Mouse (Mus musculus) neural tube, embryonic 10.5 days (tissue): ENCODE data around the gene Coro1a.

Experiments used
- DNase-seq: peaks from one replicate; pipeline ENCODE4 v3.0.0-alpha.2; 2017; ENCODE audit warnings: low spot score; ENCODE audit errors: extremely low spot score

Coro1a gene

GRCm38 (mm10) chr7:126708175-126708952, 777 bp upstream of the Coro1a start:
- DNase-seq = no peak

- peak; percentile 73 for DNase-seq
Measured at GRCm38 (mm10) chr7:126704121-126704980, 3.2 kb downstream of the Coro1a start.

GRCm38 (mm10) chr7:126703757-126704077, 3.9 kb downstream of the Coro1a start:
- DNase-seq = no peak

DNA sequence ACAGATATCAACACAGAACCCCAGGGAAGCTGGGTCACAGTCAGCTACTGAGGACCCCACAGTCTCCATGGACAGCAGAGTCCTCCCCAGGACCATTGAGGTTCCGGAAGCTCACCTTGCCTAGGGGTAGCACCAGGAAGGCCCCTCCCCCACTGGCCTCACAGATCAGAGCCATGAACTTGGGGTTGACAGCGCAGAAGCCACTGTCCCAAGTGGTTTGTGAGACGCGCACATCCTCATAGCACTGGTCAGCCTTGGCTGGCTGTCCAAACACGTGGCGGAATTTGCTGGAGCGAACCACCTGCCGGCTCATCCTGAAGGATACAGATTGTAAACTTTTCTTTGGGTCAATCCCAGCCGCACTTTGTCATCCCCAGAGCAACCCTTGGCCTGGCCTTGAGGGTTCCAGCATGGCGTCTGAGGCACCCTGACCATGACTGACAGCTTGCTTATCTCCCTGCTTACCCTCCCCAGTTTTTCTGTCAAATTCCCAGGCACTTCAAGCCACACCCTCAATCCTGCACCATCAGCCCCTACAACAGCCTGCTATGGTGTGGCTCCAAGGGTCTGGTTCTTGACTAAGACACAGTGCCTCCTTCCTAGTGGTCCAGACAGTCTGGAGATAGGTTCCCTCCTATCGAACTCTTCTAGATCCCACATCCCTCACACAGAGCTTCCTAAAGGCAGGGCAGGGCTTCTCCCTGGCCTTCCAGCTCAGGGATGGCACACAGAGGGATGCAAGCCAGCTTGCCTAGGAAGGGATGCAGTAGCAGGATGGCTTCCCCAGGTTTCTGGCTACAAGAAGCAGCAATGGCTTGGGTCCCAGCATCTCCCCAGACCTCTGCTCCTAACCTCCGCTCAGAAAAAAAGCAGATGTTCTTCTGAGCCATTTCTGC, 4.5 kb downstream of the Coro1a start:
- DNase-seq = no peak

DNA sequence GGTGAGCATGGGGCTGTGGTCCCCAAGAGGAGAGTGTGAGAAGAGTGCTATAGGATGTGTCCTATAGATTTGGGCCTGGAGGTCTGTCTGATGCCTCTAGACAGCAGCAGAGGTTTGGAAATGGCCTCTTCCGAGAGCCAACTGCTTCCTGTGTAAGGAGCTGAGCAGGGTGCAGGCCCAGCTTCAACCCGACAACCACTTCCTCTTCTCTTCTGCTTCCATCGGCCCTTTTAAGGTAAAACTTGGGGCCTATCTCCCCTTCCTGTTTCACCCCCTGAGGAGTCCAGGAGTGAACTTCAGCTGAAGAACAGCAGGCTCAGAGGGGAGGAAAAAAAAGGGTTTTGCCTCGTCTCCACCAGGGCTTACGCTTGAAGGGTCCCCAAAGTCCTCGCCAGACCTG, 5.2 kb downstream of the Coro1a start:
- no peak for DNase-seq

GRCm38 (mm10) chr7:126701559-126702357, 5.8 kb downstream of the Coro1a start:
- no peak for DNase-seq

- DNase-seq = peak; percentile 87
Measured at GRCm38 (mm10) chr7:126701070-126701469, 6.5 kb downstream of the Coro1a start.

DNA sequence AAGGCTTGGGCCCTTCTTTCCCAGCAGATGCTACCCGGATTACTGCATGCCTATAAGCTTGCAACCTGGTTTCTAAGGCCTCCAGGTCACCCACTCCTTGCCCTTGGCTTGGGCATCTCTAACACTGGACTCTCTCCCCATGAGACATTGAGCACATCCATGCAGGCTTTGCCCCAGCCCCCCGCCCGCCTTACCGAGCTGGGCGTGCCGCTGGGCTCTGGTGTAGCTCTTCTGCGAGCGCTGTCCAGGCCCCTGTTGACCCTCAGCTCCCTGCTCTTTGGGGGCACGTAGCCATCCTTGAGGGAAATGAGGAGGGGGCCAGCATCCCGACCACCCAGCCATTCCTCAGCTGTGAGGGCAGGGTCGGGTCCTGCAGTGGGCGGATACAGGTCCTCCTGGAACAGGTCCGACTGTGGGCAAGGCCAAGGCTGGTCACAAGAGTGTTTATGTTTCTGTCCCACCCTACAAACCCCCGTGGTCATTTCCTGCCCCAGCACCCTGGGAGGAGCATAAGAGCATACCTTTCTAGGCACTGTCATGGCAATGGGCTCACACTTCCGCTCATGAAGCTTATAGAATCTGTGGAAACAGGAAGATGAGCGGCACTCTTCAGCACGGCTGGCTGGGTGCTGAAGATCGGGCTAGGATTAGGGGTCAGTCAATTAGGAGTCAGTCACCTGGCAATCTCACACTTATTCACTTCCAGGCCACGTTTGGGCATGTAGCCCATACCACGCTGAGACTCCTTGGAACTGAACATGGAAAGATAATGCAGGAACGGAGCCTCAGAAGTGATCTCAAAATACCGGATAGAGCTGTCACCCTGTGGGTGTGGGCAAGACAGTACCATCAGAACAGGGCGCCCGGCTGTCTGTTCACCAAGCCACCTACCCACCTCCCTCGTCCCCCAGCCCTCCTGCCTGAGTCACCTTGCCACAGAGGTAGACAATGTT, 7.2 kb downstream of the Coro1a start:
- DNase-seq = no peak

DNA sequence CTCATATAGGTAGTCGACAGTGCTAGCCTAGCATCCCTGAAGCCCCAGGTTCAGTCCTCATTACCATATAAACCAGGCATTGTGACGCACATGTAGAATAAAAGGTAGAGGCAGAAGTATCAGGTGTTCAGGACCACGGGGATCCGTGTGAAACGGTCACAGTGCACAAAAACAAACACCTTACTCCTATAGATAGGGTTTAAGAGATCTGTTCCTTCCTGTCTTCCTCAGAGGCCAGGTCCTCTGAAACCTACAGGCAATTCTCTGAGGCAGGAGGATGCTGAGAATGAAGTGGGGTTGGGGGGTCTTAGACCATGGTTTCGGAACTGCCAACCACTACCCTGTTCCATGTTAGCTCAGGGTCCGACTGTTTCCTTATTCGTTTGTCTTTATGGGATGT, 9.7 kb downstream of the Coro1a start:
- no peak for DNase-seq

DNA sequence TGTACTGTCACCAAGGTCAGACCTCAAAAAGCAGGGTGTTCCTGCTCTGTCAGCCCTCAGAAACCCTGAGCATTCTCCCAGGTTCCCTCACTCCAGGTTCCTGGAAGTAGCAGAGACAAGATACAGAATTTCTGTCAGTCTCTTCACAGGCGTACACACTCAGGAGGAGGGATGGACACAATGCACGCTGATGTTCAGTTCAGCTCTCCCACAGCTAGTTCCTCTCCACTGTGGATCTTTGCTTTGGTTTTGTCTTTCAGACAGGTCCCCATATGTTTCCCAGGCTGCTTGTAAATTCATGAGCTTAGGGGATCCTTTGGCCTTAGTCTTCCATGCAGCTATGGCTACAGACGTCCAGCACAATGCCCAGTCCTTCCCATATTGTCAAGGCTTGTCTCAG, 10.7 kb downstream of the Coro1a start:
- DNase-seq = no peak

DNA sequence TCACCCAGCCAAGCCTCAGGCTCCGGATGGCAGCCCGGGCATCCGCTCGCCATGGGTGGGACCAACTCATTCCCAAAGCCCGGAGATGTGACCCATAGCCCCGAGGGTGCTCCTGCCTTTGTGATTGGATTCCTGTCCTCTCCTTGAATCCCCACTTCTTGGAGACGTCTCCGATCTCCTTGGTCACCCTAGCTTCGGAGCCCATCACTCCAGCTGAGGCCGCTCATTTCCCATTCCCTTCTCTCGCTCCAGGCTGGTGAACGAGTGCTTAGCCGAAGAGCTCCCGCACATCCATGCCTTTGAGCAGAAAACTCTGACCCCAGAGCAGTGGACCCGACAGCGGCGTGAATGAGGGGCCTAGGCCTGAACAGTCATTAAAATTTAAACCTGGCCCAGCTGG, 11.3 kb downstream of the Coro1a start:
- DNase-seq = no peak

DNA sequence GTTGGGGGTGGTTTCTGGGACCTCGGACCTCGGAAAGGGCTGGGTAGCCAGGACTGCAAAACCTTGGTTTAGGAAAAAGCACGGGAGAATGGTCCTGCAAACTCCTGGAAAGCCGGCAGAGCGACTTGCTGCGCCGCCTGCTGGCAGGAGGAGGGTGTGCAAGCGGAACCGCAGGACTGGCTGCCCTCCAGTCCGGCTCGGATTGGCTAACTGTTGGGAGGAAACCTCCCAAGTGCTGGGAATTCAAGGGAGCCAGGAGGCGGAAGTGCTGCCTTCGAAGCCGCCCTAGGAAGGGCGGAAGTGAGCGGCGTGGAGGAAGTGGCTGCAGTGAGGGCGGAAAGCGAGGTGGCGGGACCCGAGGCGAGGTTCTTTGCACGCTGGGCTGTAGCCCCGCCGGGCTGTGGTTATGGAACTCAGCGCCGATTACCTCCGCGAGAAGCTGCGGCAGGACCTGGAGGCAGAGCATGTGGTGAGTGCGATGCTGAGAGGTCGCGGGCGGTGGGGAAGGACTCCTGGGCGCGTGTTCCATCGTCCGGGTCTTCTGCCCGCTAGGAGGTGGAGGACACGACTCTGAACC, 11.9 kb downstream of the Coro1a start, which contains the start of gene Slx1b:
Slx1b (minus strand) TSS at position 154 of the 577 bp plus-strand sequence.
- DNase-seq = peak; percentile 95

DNA sequence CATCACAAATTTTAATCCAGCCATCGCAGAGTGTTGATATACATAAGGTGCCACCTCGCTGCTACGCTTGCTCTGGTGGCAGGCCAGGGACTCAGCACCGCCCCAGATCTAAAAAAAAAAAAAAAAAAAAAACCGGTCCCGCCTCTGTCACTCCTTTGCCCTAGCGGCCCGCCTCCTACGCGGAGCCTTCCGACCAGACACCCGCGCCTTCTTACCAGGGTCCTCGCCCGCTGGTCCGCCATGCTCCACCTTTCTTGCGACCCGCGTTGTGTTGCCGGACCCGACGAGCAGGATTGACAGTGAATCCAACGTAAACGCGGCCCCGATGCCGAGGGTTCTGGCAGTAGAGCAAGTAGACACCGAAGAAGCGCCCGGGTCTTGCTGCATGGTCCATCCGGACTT, 12.4 kb downstream of the Coro1a start, which contains the start of gene Bola2:
Bola2 (plus strand) TSS at position 192 of the 402 bp plus-strand sequence.
- DNase-seq = no peak

DNA sequence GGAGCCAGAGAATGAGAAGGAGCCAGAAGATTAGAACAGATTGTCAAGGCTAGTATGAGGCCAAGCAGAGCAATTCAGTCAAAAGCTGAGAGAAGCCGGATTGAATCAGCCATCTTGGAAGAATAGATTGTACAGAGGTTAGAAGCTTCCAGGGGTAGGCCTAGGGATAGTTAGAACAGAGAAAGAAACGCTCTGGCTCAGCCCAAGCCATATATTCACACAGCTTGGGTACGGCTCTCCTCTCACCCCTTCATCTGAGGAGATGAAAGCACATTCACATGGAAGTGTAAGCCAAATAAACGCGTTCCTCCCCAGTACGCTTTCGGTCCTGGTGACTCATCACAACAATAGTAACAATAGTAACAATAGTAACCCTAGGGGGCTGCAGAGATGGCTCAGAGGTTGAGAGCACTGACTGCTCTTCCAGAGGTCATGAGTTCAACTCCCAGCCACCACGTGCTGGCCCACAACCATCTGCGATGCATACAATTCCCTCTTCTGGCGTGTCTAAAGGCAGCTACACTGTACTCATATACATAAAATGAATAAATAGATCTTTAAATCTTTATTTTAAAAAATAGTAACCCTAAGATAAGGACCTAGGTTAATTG, 13.0 kb downstream of the Coro1a start:
- DNase-seq = no peak

- DNase-seq = no peak
Measured at GRCm38 (mm10) chr7:126693781-126694180, 13.8 kb downstream of the Coro1a start.

DNA sequence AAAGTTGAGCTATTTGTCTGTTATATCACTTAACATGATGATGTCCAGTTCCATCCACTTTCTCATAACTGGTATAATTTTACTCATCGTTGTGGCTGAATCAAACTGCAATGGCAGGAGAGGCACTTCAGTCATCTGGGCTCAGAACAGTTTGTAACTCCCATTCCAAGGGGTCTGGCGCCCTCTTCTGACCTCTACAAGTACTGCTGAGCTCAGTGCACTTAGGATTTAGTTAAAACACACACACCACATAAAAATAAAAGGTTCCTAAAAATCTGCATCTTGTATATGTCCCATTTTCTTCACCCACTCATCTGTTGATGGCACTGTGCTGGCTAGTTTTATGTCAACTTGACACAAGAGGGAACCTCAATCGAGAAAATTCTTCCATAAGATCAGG, 14.3 kb downstream of the Coro1a start:
- DNase-seq = peak; percentile 75

DNA sequence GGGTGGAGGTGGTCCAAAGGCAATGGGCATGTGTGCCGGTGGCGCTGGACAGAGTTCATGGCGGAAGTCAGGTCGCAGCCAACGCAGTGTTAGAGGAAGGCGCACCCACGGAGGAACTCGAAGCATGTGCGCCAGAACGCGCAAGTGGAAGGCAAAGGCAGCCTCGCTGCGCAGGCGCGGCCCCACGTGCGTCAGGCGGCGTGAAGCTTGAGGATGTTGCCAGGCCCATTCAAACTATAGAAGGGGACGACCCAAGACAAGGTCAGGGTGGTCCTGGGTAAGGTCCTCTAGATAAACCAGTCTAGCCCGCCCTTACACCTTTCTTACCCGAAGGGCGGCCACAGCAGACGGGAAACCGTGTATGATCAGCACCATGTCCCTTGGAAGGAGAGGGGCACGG, 15.2 kb downstream of the Coro1a start:
- no peak for DNase-seq

DNA sequence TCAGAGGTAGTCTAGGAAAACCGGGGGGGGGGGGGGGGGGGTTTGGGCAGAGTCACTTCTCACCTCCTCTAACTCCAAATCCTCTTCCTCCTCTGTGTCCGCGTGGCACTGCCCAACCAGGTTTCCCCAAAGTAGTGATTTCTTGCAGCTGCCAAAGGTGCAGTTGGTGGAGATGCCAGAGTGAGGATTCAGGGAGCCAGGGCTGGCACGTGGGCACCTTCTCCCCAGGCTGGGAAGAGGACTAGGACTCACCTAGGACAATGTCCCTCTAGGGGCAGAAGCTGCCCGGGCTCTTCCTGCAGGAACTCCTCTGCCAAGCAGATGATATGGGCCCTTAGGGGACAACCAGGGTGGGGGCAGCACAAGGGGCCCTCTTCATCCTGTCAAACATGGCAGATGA, 15.9 kb downstream of the Coro1a start:
- DNase-seq = no peak

DNA sequence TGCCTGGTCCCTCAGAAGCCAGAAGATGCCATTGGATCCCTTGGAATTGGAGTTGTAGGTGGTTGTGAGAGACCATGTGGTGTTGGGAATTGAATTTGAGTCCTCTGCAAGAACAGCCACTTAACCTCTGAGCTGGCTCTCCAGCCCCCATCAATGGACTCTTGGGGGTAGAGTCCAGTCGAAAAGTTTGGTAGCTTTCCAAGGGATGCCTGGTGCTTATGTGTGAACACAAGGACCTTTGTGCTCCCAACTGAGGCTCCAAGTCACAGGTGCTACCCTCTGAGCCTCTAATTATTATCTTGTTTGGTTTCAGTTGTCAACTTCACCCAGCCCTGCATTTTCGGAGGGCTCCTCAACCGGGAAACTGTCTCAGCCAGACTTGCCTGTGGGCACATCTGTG, 16.9 kb downstream of the Coro1a start:
- DNase-seq = no peak
